Mouse (Mus musculus) lung, adult 2 months (tissue): Measurements from ENCODE around the gene Tbxas1. TPM values are rescaled to one million over a fixed set of nuclear protein-coding genes. Genes with fewer than 3 reads are reported as not detected.
A peak's percentile ranks its signal among the peaks of the same experiment; 100 is the strongest.

Experiments used
- DNase-seq: peaks from one replicate; pipeline ENCODE4 v3.0.0; 2022
- H3K4me1 ChIP-seq: fragments of 200-500 bp; 2 replicates; pipeline ENCODE4 v1.6.1; 2011; ENCODE audit warnings: low read length; ENCODE audit not compliant: control insufficient read depth, insufficient read depth
- H3K4me3 ChIP-seq: fragments of 200-500 bp; replicated peaks from 2 replicates; pipeline ENCODE3; 2011; ENCODE audit warnings: low read depth, mild to moderate bottlenecking, control low read depth, low read length; ENCODE audit errors: extremely low read depth
- CTCF ChIP-seq: fragments of 200-500 bp; IDR thresholded peaks from 2 replicates; pipeline ENCODE4 v1.5.1; 2011; ENCODE audit warnings: mild to moderate bottlenecking, low read length, control low read depth; ENCODE audit not compliant: insufficient read depth
- POLR2A ChIP-seq: fragments of 200-500 bp; IDR thresholded peaks from 2 replicates; pipeline ENCODE4 v1.6.1; 2011; ENCODE audit warnings: low read depth, mild to moderate bottlenecking, control low read depth, low read length, borderline replicate concordance; ENCODE audit errors: extremely low read depth
- WGBS: fragments of 180-500 bp; shearing (Covaris S2); methylation state at CpG from one replicate; pipeline ENCODE4 v1.1.7; 2018; 5-methylcytosine and 5-hydroxymethylcytosine counted together
- polyA plus RNA-seq: library from polyadenylated mRNA; depleted of rRNA; stranded (reverse); fragments of >200 nt; gene quantifications from 2 replicates; pipeline ENCODE4 v1.2.3, GENCODE M21; 2012

Gene Tbxas1
- polyA plus RNA-seq, 1 experiment: 9.1 TPM

- Histone ChIP-seq H3K4me3 (no peak overlapping the region), H3K4me1 (peaks cover 11% of the 10 kb centered on the region; the same call in 1 of the 2 replicates)
- no peak for DNase-seq
- 64% methylated on average over 4 of the region's 4 CpGs for WGBS
- no peak for TF ChIP-seq POLR2A
- TF ChIP-seq CTCF: no peak
Observed at GRCm38 (mm10) chr6:38916571-38916970, 41.4 kb downstream of the Tbxas1 start.

- Histone ChIP-seq H3K4me1 (peaks cover 9% of the 10 kb centered on the region; the same call in 1 of the 2 replicates), H3K4me3 (no peak overlapping the region)
- TF ChIP-seq CTCF (no peak), POLR2A (no peak)
- DNase-seq: no peak
- WGBS: 53% methylated on average over 3 of the region's 3 CpGs
Observed at GRCm38 (mm10) chr6:38917415-38917814, 42.2 kb downstream of the Tbxas1 start.

- H3K4me3 ChIP-seq: no peak overlapping the region
- WGBS: 65% methylated on average over 4 of the region's 4 CpGs
- H3K4me1 ChIP-seq: peaks cover 7% of the 10 kb centered on the region; the same call in 1 of the 2 replicates
- DNase-seq: no peak
- TF ChIP-seq CTCF (no peak), POLR2A (no peak)
Observed at GRCm38 (mm10) chr6:38918728-38919127, 43.5 kb downstream of the Tbxas1 start.

GRCm38 (mm10) chr6:38919135-38919740 lies 44.0 kb downstream of the Tbxas1 start:
- TF ChIP-seq CTCF (no peak), POLR2A (no peak)
- DNase-seq: no peak
- WGBS: 58% methylated on average over 14 of the region's 14 CpGs
- H3K4me1 ChIP-seq: peaks cover 7% of the 10 kb centered on the region; the same call in 1 of the 2 replicates
- H3K4me3 ChIP-seq: peak overlapping the region; percentile 22

GRCm38 (mm10) chr6:38920141-38920540 lies 44.9 kb downstream of the Tbxas1 start:
- H3K4me3 ChIP-seq: no peak overlapping the region
- peaks cover 7% of the 10 kb centered on the region; the same call in 1 of the 2 replicates for H3K4me1 ChIP-seq
- TF ChIP-seq CTCF (no peak), POLR2A (no peak)
- WGBS: 82% methylated on average over 6 of the region's 6 CpGs
- no peak for DNase-seq

GRCm38 (mm10) chr6:38921095-38921809 lies 46.0 kb downstream of the Tbxas1 start:
- Histone ChIP-seq H3K4me3 (no peak overlapping the region), H3K4me1 (peaks cover 7% of the 10 kb centered on the region; the same call in 1 of the 2 replicates)
- TF ChIP-seq POLR2A (no peak), CTCF (no peak)
- WGBS: 74% methylated on average over 17 of the region's 17 CpGs
- DNase-seq: no peak

- H3K4me1 ChIP-seq: peaks cover 7% of the 10 kb centered on the region; the same call in 1 of the 2 replicates
- DNase-seq: no peak
- 92% methylated on average over 8 of the region's 8 CpGs for WGBS
- no peak overlapping the region for H3K4me3 ChIP-seq
- TF ChIP-seq POLR2A (no peak), CTCF (no peak)
Observed at GRCm38 (mm10) chr6:38921810-38922116, 46.6 kb downstream of the Tbxas1 start.

- TF ChIP-seq CTCF: no peak
- Histone ChIP-seq H3K4me3 (no peak overlapping the region), H3K4me1 (peaks cover 4% of the 10 kb centered on the region; the same call in 1 of the 2 replicates)
- WGBS: 43% methylated on average over 2 of the region's 2 CpGs
- no peak for DNase-seq
Observed at GRCm38 (mm10) chr6:38922517-38922916, 47.3 kb downstream of the Tbxas1 start.

GRCm38 (mm10) chr6:38923450-38923849 lies 48.2 kb downstream of the Tbxas1 start:
- no peak for DNase-seq
- TF ChIP-seq POLR2A: no peak
- TF ChIP-seq CTCF: no peak
- Histone ChIP-seq H3K4me3 (no peak overlapping the region), H3K4me1 (peaks cover 6% of the 10 kb centered on the region)
- WGBS: 85% methylated on average over 4 of the region's 4 CpGs
